Mouse (Mus musculus) lung, adult 2 months (tissue): ENCODE measurements around the gene Alk. TPM values are rescaled to one million over a fixed set of nuclear protein-coding genes. Genes with fewer than 3 reads are reported as not detected.

Source experiments
- DNase-seq: peaks from one replicate; pipeline ENCODE4 v3.0.0; 2022
- H3K4me1 ChIP-seq: fragments of 200-500 bp; 2 replicates; pipeline ENCODE4 v1.6.1; 2011; ENCODE audit warnings: low read length; ENCODE audit not compliant: control insufficient read depth, insufficient read depth
- H3K4me3 ChIP-seq: fragments of 200-500 bp; replicated peaks from 2 replicates; pipeline ENCODE3; 2011; ENCODE audit warnings: low read depth, mild to moderate bottlenecking, control low read depth, low read length; ENCODE audit errors: extremely low read depth
- CTCF ChIP-seq: fragments of 200-500 bp; IDR thresholded peaks from 2 replicates; pipeline ENCODE4 v1.5.1; 2011; ENCODE audit warnings: mild to moderate bottlenecking, low read length, control low read depth; ENCODE audit not compliant: insufficient read depth
- POLR2A ChIP-seq: fragments of 200-500 bp; IDR thresholded peaks from 2 replicates; pipeline ENCODE4 v1.6.1; 2011; ENCODE audit warnings: low read depth, mild to moderate bottlenecking, control low read depth, low read length, borderline replicate concordance; ENCODE audit errors: extremely low read depth
- WGBS: fragments of 180-500 bp; shearing (Covaris S2); methylation state at CpG from one replicate; pipeline ENCODE4 v1.1.7; 2018; 5-methylcytosine and 5-hydroxymethylcytosine counted together
- polyA plus RNA-seq: library from polyadenylated mRNA; depleted of rRNA; stranded (reverse); fragments of >200 nt; gene quantifications from 2 replicates; pipeline ENCODE4 v1.2.3, GENCODE M21; 2012

The Alk gene
- polyA plus RNA-seq, 1 experiment: not detected

DNA sequence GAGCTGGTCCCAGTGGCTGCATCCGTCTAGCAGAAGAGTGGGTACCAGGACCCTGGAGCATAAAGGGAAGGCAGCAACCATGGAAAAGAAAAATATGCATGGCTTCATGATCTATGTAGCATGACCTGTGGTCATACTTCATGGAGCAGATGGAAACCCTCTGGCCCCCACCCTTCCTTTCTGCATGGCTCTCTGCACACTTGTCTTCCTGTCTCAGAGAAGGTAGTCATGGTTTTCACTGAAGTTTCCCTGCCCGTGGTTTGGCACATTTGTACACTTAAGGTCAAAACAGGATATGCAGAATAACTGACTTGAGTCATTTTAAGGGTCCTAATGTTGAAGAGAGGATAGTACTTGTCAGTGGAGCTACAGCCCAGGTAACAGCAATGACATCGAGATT is 16.8 kb downstream of the Alk start:
- Histone ChIP-seq H3K4me3 (no peak overlapping the region), H3K4me1 (no peaks in the 10 kb centered on the region)
- no peak for TF ChIP-seq POLR2A
- TF ChIP-seq CTCF: no peak
- no peak for DNase-seq
- 69% methylated on average over 3 of the region's 3 CpGs for WGBS

DNA sequence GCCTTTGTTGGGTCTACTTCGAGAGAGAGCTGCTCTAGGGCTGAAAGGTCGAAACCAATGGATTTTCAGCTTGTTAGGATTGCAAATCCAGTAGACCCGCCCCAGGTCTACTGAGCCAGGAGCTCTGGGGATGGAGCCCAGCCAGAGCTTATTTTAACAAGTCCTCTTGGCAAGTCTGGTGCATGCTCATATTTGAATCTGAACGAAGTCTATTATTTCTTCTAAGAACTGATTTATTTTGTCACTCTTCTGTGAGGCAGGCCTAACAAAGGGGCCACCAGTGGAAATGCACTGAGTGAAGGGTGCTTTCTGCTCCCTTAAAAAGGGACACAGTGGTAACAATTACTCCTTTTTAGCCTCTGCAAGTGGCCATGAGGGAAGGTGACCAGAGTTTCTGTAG is 24.3 kb downstream of the Alk start:
- H3K4me3 ChIP-seq: no peak overlapping the region
- DNase-seq: no peak
- no peaks in the 10 kb centered on the region for H3K4me1 ChIP-seq
- 42% methylated on average over 4 of the region's 4 CpGs for WGBS
- no peak for TF ChIP-seq CTCF
- TF ChIP-seq POLR2A: no peak

DNA sequence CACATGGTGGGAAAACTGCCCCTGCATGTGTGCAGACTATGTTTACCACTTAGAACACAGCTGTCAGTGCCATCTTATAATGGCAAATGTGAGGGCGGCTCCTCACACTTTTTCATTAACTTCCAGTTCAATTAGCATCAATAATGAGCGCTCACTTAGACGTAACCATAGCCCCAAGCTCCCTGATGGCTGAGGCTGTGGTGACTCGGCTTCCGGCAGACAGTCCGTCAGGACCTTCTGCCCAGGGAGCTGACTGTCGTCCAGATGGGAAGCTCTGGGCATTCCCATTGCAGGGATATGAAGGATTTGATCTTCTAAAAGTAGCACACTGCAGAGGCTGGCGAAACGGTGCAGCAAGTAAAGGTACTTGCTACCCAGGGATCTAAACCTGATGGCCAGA is 25.1 kb downstream of the Alk start:
- 88% methylated on average over 9 of the region's 9 CpGs for WGBS
- H3K4me3 ChIP-seq: no peak overlapping the region
- no peaks in the 10 kb centered on the region for H3K4me1 ChIP-seq
- DNase-seq: no peak
- TF ChIP-seq CTCF (no peak), POLR2A (no peak)

GRCm38 (mm10) chr17:72571379-72571778 is 33.0 kb downstream of the Alk start:
- Histone ChIP-seq H3K4me3 (no peak overlapping the region), H3K4me1 (no peaks in the 10 kb centered on the region)
- 65% methylated on average over 2 of the region's 2 CpGs for WGBS
- TF ChIP-seq CTCF (no peak), POLR2A (no peak)
- DNase-seq: no peak

DNA sequence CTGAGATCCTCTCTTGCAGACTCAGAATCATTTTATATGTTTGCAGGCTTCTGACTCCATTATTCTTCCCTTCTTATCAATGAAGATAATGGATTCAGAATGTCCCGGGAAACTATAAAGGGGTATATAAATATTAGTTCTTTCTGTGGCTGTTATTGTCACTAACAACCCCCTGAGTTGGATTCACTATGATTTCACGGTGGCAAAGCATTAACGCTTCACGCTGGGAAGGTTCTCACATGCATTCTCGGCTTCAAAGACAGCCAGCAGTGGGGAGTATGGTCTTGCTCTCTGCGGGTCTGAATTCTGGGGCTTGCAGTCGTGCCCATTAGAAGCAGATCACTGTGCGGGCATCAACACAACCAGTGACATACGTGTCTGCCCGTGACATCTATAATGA is 34.9 kb downstream of the Alk start:
- Histone ChIP-seq H3K4me1 (no peaks in the 10 kb centered on the region), H3K4me3 (no peak overlapping the region)
- no peak for TF ChIP-seq POLR2A
- no peak for TF ChIP-seq CTCF
- DNase-seq: no peak
- WGBS: 60% methylated on average over 10 of the region's 10 CpGs

DNA sequence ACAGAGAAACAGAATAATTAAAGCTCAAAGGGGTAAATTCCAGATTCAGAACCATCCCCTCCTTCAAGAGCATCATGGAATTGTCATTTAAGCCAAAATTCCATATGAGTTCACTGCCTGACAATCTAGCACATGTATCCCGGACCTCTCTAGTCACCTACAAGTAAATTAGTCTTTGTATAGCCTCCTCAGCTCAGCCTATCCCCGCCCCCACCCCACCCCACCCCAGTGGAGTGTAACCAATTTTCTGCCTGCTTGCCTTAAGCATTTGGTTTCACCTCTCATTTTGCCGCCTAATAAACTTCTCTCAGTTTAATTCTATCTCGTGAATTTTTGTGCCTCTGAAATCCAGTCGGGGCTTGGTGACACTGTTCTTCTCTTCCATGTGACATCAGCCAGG is 41.0 kb downstream of the Alk start:
- Histone ChIP-seq H3K4me1 (no peaks in the 10 kb centered on the region), H3K4me3 (no peak overlapping the region)
- DNase-seq: no peak
- no peak for TF ChIP-seq POLR2A
- TF ChIP-seq CTCF: no peak
- 70% methylated on average over 5 of the region's 5 CpGs for WGBS

DNA sequence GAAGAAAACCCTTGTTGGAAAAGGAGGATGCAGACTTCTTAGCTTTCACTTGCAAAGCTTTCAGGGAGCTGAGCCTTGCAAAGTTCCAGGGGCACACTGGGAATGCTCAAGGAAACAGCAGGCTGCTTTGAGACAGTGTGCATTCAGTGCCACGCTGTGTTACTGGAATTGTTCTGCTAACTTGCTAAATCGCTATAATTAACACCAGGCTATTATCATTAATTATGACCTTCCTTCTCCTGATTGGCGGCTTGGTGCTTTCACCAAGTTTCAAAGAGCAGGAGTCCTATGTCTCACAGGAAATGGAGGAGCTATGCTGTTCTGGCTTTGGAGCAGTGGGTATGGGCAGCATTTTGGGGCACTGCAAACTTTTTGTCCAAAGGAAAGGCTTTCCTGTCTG is 43.0 kb downstream of the Alk start:
- no peaks in the 10 kb centered on the region for H3K4me1 ChIP-seq
- TF ChIP-seq POLR2A (no peak), CTCF (no peak)

DNA sequence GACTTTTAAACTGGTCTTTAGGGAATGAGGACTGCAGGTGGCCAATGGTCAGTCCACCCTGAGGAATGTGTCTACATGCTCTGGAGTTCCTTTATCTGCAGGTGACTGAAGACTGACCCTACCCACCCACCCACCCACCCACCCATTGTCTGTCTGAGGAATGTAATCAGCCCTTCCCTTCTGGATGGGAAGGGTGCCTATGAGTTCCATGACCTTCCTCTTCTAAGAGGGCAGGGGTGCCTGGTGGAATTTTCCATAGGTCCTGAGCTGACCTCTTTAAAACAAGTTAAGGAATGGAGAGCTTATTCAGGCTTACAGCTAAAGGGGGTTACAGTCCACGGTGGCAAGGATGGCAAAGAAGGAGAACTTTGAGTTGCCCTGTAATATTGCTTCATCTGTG is 43.7 kb downstream of the Alk start:
- no peak for DNase-seq
- H3K4me1 ChIP-seq: no peaks in the 10 kb centered on the region
- WGBS: 57% methylated on average over 1 of the region's 1 CpGs
- no peak for TF ChIP-seq POLR2A
- TF ChIP-seq CTCF: no peak
- H3K4me3 ChIP-seq: no peak overlapping the region

More for the DNA sequence above, 43.0 kb downstream of the Alk start:
- DNase-seq: no peak
- H3K4me3 ChIP-seq: no peak overlapping the region
- WGBS: 77% methylated on average over 3 of the region's 3 CpGs

DNA sequence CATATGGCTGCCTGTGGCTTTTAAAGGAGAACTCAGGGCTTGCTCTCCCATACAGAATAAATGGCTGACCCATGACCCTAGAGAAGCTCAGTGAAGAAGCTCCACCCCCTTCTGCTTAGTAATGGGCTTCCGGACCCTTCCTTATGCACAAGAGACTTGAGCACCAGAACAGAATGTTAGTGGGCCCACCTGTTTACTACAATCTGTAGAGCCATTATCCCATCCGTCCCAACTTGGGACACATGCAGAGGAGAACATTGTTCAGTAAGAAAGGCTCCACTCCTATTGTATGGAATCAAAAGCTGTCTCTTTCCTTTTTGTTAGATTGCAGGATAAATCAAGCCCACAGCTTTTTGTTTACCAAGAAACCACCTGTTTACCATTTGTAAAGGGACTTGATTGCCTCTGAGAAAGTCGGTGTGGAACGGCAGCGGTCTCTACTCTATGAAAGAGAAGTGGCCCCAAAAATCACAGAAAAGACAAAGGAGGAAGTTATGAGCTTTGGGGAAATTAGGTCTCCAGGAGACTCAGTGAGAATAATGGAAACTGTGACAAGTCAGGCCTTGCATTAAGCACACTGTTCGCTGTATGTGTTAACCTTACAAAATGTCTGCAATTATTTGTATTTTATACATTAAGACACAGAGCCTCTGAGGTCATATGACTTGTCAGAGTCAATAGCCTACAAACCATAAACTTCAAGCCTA is 47.2 kb downstream of the Alk start:
- no peak for TF ChIP-seq POLR2A
- TF ChIP-seq CTCF: no peak
- Histone ChIP-seq H3K4me3 (no peak overlapping the region), H3K4me1 (no peaks in the 10 kb centered on the region)
- no peak for DNase-seq
- 82% methylated on average over 6 of the region's 6 CpGs for WGBS

DNA sequence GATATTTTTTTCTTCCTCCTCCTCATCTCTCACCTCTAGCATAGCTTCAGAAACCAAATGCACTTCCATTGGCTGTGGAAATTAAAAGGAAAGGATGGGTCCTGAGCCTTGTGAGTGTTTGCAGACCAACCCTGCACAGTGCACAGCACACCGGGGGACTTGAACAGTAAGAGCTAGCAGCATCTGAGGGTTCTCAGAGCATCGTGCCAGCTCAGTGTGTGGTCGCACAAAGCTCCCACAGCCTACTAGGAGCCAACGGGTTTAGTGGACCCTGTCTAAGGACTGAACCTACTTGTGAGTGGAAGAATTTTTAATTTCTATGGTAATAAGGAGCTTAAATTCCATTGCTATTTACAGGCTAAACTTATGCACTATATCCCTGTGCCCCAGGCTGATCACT is 58.2 kb downstream of the Alk start:
- DNase-seq: no peak
- no peak for TF ChIP-seq CTCF
- no peak for TF ChIP-seq POLR2A
- no peaks in the 10 kb centered on the region for H3K4me1 ChIP-seq
- WGBS: 78% methylated on average over 4 of the region's 4 CpGs
- H3K4me3 ChIP-seq: no peak overlapping the region
